In the genomic region with DNA sequence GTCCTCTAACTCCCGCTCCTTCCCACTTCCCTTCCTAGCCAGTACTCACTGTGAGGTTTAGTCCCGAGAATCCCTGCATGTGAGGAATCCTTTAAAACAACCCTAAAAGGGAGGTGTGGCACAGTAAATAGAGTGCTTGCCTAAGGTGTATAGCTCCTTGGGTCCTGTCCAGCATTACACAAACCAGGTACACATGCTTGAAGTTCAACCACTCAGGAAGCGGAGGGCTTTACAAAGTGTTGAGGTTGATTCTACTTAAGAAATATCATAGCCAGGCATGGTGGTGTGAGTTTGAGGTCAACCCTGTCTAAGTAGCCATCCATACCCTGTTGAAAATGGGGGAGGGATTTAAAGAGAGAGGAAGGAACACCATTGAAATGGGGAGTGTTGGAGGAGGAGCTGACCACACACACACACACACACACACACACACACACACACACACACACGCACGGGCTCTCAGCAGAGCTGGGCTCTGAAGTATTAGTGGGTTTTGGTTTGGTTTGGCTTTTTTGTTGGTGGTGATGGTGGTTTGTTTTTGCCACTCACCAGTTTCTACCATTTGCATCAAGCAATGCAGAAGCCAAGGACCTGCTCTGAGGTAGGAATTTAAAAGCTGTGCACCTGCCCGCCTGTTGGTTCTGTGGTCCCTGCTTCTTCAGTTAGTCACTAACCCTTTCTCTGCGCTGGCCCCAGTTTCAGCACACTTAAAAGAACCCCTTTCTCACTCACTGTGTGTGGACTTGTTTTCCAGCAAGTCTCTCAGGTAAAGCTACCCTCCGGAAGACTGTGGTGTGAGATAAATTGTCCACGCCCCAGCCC, we compare ENCODE assay signal across 24 mouse cellular contexts.
DNase-seq lines count a peak whose midpoint lies in the region; ATAC-seq lines count a peak whose summit lies in the region.
"Had no signal": no experiment of that assay in that cellular context is flagged by ENCODE, and none has a peak within 500 bp of the region (broad histone marks: within the 10 kb centered on the region; RNA-seq: fewer than 3 reads in every experiment).

No protein-coding gene starts in this region.

- peak; percentile 57; the same call in 1 of the 2 replicates for ATAC-seq in lung, embryonic 15.5 days (ENCODE audit: borderline replicate concordance, extremely low read depth, low FRiP score, low TSS enrichment)
- ATAC-seq in lung, embryonic 16.5 days (ENCODE audit: low read depth), result peak; percentile 81
- peak; percentile 40 for ATAC-seq in megakaryocyte progenitor cell, adult 5-6 weeks (replicated peaks; ENCODE audit: poor library complexity)
- no peak for ATAC-seq in activated CD4-positive, CD25-positive, alpha-beta regulatory T cell, adult 4 months
- ATAC-seq: forebrain, embryonic 15.5 days; Patski had no signal

- no peaks in the 10 kb centered on the region for H3K36me3 ChIP-seq in lung, embryonic 15.5 days
- H3K36me3 ChIP-seq in lung, embryonic 16.5 days (ENCODE audit: control insufficient read depth, insufficient read depth, low read length), result no peaks in the 10 kb centered on the region
- H3K36me3 ChIP-seq: forebrain, embryonic 15.5 days; G1E; hindbrain, embryonic 12.5 days; liver, embryonic 13.5 days; neural tube, embryonic 15.5 days; stomach, embryonic 15.5 days had no signal

- 69% methylated on average over 9 of the region's 9 CpGs for WGBS in lung, embryonic 15.5 days
- 71% methylated on average over 9 of the region's 9 CpGs for WGBS in lung, embryonic 16.5 days

- 0 out of 2 replicates have a peak, but pooled peaks cover 4% of the 10 kb centered on the region for H3K4me1 ChIP-seq in lung, embryonic 15.5 days
- H3K4me1 ChIP-seq in lung, embryonic 16.5 days (replicated peaks; ENCODE audit: control insufficient read depth, insufficient read depth, low read length), result 0 out of 2 replicates have a peak, but pooled peaks cover 3% of the 10 kb centered on the region
- H3K4me1 ChIP-seq: hindbrain, embryonic 12.5 days; liver, embryonic 13.5 days; neural tube, embryonic 15.5 days; stomach, embryonic 15.5 days had no signal

- H3K4me3 ChIP-seq in lung, embryonic 15.5 days, result no peak overlapping the region
- H3K4me3 ChIP-seq in lung, embryonic 16.5 days (ENCODE audit: low read length), result no peak overlapping the region
- H3K4me3 ChIP-seq: forebrain, embryonic 15.5 days; hindbrain, embryonic 12.5 days; liver, embryonic 13.5 days; neural tube, embryonic 15.5 days; stomach, embryonic 15.5 days had no signal

- no peaks in the 10 kb centered on the region for H3K9me3 ChIP-seq in lung, embryonic 15.5 days
- H3K9me3 ChIP-seq in lung, embryonic 16.5 days (ENCODE audit: control insufficient read depth, low read length), result no peaks in the 10 kb centered on the region
- H3K9me3 ChIP-seq: forebrain, embryonic 15.5 days; G1E; hindbrain, embryonic 12.5 days; liver, embryonic 13.5 days; neural tube, embryonic 15.5 days; stomach, embryonic 15.5 days had no signal

- no peak overlapping the region for H3K27ac ChIP-seq in lung, embryonic 15.5 days
- H3K27ac ChIP-seq in lung, embryonic 16.5 days (ENCODE audit: low read length), result no peak overlapping the region
- H3K27ac ChIP-seq: forebrain, embryonic 15.5 days; hindbrain, embryonic 12.5 days; liver, embryonic 13.5 days; macrophage; neural tube, embryonic 15.5 days; stomach, embryonic 15.5 days had no signal

- H3K9ac ChIP-seq in lung, embryonic 15.5 days, result no peak overlapping the region
- H3K9ac ChIP-seq in lung, embryonic 16.5 days (ENCODE audit: low read length), result no peak overlapping the region
- H3K9ac ChIP-seq: forebrain, embryonic 15.5 days; hindbrain, embryonic 12.5 days; liver, embryonic 13.5 days; neural tube, embryonic 15.5 days; stomach, embryonic 15.5 days had no signal

- H3K27me3 ChIP-seq in lung, embryonic 15.5 days, result no peaks in the 10 kb centered on the region; the same call in 1 of the 2 replicates
- H3K27me3 ChIP-seq in lung, embryonic 16.5 days (ENCODE audit: control insufficient read depth, insufficient read depth, low read depth, low read length), result no peaks in the 10 kb centered on the region
- H3K27me3 ChIP-seq: CH12.LX; forebrain, embryonic 15.5 days; hindbrain, embryonic 12.5 days; liver, embryonic 13.5 days; neural tube, embryonic 15.5 days; stomach, embryonic 15.5 days had no signal

- H3K4me2 ChIP-seq in lung, embryonic 15.5 days, result no peak overlapping the region
- no peak overlapping the region for H3K4me2 ChIP-seq in lung, embryonic 16.5 days (ENCODE audit: low read depth, low read length)
- H3K4me2 ChIP-seq: forebrain, embryonic 15.5 days; hindbrain, embryonic 12.5 days; liver, embryonic 13.5 days; midbrain, embryonic 11.5 days; neural tube, embryonic 15.5 days; stomach, embryonic 15.5 days had no signal

- no peak for DNase-seq in lung, postnatal 4 days
- DNase-seq in kidney, adult 18-20 months, result no peak
- DNase-seq in left cerebral cortex, adult 9 months (ENCODE audit: low spot score in 2 of 2), result no peak
- DNase-seq: adrenal gland, adult 8-10 months; gastrocnemius, postnatal 10 days; heart, adult 18-20 months; kidney, adult 11 months; kidney, postnatal 4 days; liver, embryonic 13.5 days; right cerebral cortex, adult 18-20 months; right cerebral cortex, postnatal 4 days had no signal
